Mouse (Mus musculus): ENCODE measurements around the gene 2310022A10Rik. TPM values are rescaled to one million over a fixed set of nuclear protein-coding genes. Genes with fewer than 3 reads are reported as not detected.

The 2310022A10Rik gene
- polyA plus RNA-seq, 1 experiment from 2014 or later = 40.2 TPM

Other genes starting within 250 kb of the 2310022A10Rik start
- 13.3 and 18.2 TPM in 2 replicates for gene Ltbp4, start 215.5 kb upstream of the 2310022A10Rik start, polyA plus RNA-seq (2015; fragmentation: Nextera tagmentation; extraction: Ambion mirVana)
- 88.1 and 95.5 TPM in 2 replicates for gene Shkbp1, start 197.2 kb upstream of the 2310022A10Rik start, polyA plus RNA-seq (2015; fragmentation: Nextera tagmentation; extraction: Ambion mirVana)
- not detected in 2 replicates for gene Gm20479, start 195.8 kb upstream of the 2310022A10Rik start, polyA plus RNA-seq (2015; fragmentation: Nextera tagmentation; extraction: Ambion mirVana)
- gene Sptbn4, start 105.5 kb upstream of the 2310022A10Rik start, polyA plus RNA-seq (2015; fragmentation: Nextera tagmentation; extraction: Ambion mirVana) = 2.3 and 2.5 TPM in 2 replicates
- 14.9 and 16.8 TPM in 2 replicates for gene Blvrb, start 105.3 kb upstream of the 2310022A10Rik start, polyA plus RNA-seq (2015; fragmentation: Nextera tagmentation; extraction: Ambion mirVana)
- 11.6 and 14.8 TPM in 2 replicates for gene Sertad3, start 79.5 kb upstream of the 2310022A10Rik start, polyA plus RNA-seq (2015; fragmentation: Nextera tagmentation; extraction: Ambion mirVana)
- 6.5 and 7.0 TPM in 2 replicates for gene Sertad1, start 66.3 kb upstream of the 2310022A10Rik start, polyA plus RNA-seq (2015; fragmentation: Nextera tagmentation; extraction: Ambion mirVana)
- gene Prx, start 53.9 kb upstream of the 2310022A10Rik start, polyA plus RNA-seq (2015; fragmentation: Nextera tagmentation; extraction: Ambion mirVana) = 1.1 and 1.3 TPM in 2 replicates
- 0.24 and 0.67 TPM in 2 replicates for gene Hipk4, start 30.0 kb upstream of the 2310022A10Rik start, polyA plus RNA-seq (2015; fragmentation: Nextera tagmentation; extraction: Ambion mirVana)
- 109 and 139 TPM in 2 replicates for gene Pld3, start within 50 bp of the 2310022A10Rik start, polyA plus RNA-seq (2015; fragmentation: Nextera tagmentation; extraction: Ambion mirVana)
- 83.7 and 99.3 TPM in 2 replicates for gene Akt2, start 38.3 kb downstream of the 2310022A10Rik start, polyA plus RNA-seq (2015; fragmentation: Nextera tagmentation; extraction: Ambion mirVana)
- gene Ttc9b, start 100.7 kb downstream of the 2310022A10Rik start, polyA plus RNA-seq (2015; fragmentation: Nextera tagmentation; extraction: Ambion mirVana) = 56.2 and 65.7 TPM in 2 replicates
- 10.6 and 14.3 TPM in 2 replicates for gene Map3k10, start 121.4 kb downstream of the 2310022A10Rik start, polyA plus RNA-seq (2015; fragmentation: Nextera tagmentation; extraction: Ambion mirVana)
- gene Zfp607b, start 136.1 kb downstream of the 2310022A10Rik start, polyA plus RNA-seq (2015; fragmentation: Nextera tagmentation; extraction: Ambion mirVana) = 13.8 and 14.5 TPM in 2 replicates
- gene Zfp60, start 178.2 kb downstream of the 2310022A10Rik start, polyA plus RNA-seq (2015; fragmentation: Nextera tagmentation; extraction: Ambion mirVana) = 132 and 133 TPM in 2 replicates

Data from forebrain, embryonic 16.5 days (tissue).